In genomic region chr16:31199591-31199925, GRCm38 (mm10) we compare ENCODE assay signal across 8 mouse cellular contexts. TPM values are rescaled to one million over a fixed set of nuclear protein-coding genes. Genes with fewer than 3 reads are reported as not detected.
DNase-seq lines count a peak whose midpoint lies in the region; ATAC-seq and TF ChIP-seq lines count a peak whose summit lies in the region.

No protein-coding gene starts in this region.

- no peak for TF ChIP-seq CTCF in left cerebral cortex, adult 2 months (IDR thresholded peaks at IDR 0.05)

- no peaks in the 10 kb centered on the region for H3K9me3 ChIP-seq in embryonic facial prominence, embryonic 10.5 days
- no peaks in the 10 kb centered on the region for H3K9me3 ChIP-seq in kidney, embryonic 15.5 days (replicated peaks)
- H3K9me3 ChIP-seq in lung, embryonic 15.5 days, result no peaks in the 10 kb centered on the region

- intact Hi-C loops in left cerebral cortex, adult 2 months (cut with DNase I), result no loop called here

- WGBS in embryonic facial prominence, embryonic 10.5 days, result 18% methylated on average over 14 of the region's 14 CpGs
- WGBS in kidney, embryonic 15.5 days, result 9% methylated on average over 14 of the region's 14 CpGs
- WGBS in lung, embryonic 15.5 days, result 7% methylated on average over 14 of the region's 14 CpGs

- H3K36me3 ChIP-seq in embryonic facial prominence, embryonic 10.5 days (replicated peaks), result no peaks in the 10 kb centered on the region
- no peaks in the 10 kb centered on the region for H3K36me3 ChIP-seq in kidney, embryonic 15.5 days
- H3K36me3 ChIP-seq in lung, embryonic 15.5 days, result no peaks in the 10 kb centered on the region

- H3K4me1 ChIP-seq in embryonic facial prominence, embryonic 10.5 days, result peaks cover 26% of the 10 kb centered on the region
- H3K4me1 ChIP-seq in kidney, embryonic 15.5 days, result peaks cover 17% of the 10 kb centered on the region
- H3K4me1 ChIP-seq in lung, embryonic 15.5 days, result peaks cover 25% of the 10 kb centered on the region

- peak; percentile 27 to 47 for DNase-seq in left cerebral cortex, adult 2 months (ENCODE audit: extremely low spot score in 1 of 2, low spot score in 2 of 2)
- DNase-seq in left cerebral cortex, adult 11 months (ENCODE audit: low spot score), result no peak
- peak; percentile 62 for DNase-seq in embryonic facial prominence, embryonic 10.5 days (ENCODE audit: low spot score)
- peak; percentile 52 for DNase-seq in heart, adult 8-10 months (ENCODE audit: low spot score)
- peak; percentile 34 for DNase-seq in retina, embryonic 14.5 days (ENCODE audit: low spot score)
- DNase-seq in adipocyte (ENCODE audit: low spot score), result no peak

- H3K27ac ChIP-seq in left cerebral cortex, adult 2 months, result peak overlapping the region; percentile 99
- H3K27ac ChIP-seq in embryonic facial prominence, embryonic 10.5 days (replicated peaks), result peak overlapping the region; percentile 94; the same call in 1 of the 2 replicates
- peak overlapping the region; percentile 93 for H3K27ac ChIP-seq in kidney, embryonic 15.5 days
- peak overlapping the region; percentile 96 for H3K27ac ChIP-seq in lung, embryonic 15.5 days

- H3K4me2 ChIP-seq in kidney, embryonic 15.5 days, result peak overlapping the region; percentile 84
- peak overlapping the region; percentile 68 for H3K4me2 ChIP-seq in lung, embryonic 15.5 days

- peak overlapping the region; percentile 80 for H3K9ac ChIP-seq in kidney, embryonic 15.5 days
- H3K9ac ChIP-seq in lung, embryonic 15.5 days, result peak overlapping the region; percentile 96

- H3K4me3 ChIP-seq in left cerebral cortex, adult 2 months, result peak overlapping the region; percentile 72
- H3K4me3 ChIP-seq in embryonic facial prominence, embryonic 10.5 days, result peak overlapping the region; percentile 87
- H3K4me3 ChIP-seq in kidney, embryonic 15.5 days (replicated peaks), result peak overlapping the region; percentile 95
- peak overlapping the region; percentile 95 for H3K4me3 ChIP-seq in lung, embryonic 15.5 days

- ATAC-seq in kidney, embryonic 15.5 days (replicated peaks; ENCODE audit: low FRiP score), result no peak
- no peak for ATAC-seq in lung, embryonic 15.5 days (ENCODE audit: borderline replicate concordance, extremely low read depth, low FRiP score, low TSS enrichment)

- H3K27me3 ChIP-seq in embryonic facial prominence, embryonic 10.5 days (replicated peaks; ENCODE audit: low read depth, poor library complexity, severe bottlenecking), result no peaks in the 10 kb centered on the region
- H3K27me3 ChIP-seq in kidney, embryonic 15.5 days, result no peaks in the 10 kb centered on the region
- H3K27me3 ChIP-seq in lung, embryonic 15.5 days, result no peaks in the 10 kb centered on the region

RNA-seq across cellular contexts. Expression of gene Acap2, which starts 1.5 kb away (rescaled TPM):
- 100 to 1,000 TPM; 111 to 112 TPM for total RNA-seq in left cerebral cortex, adult 2 months (2021)
- polyA plus RNA-seq in embryonic facial prominence, embryonic 10.5 days (2016; fragmentation: Nextera tagmentation; extraction: Ambion mirVana), result 18.8 and 19.0 TPM in 2 replicates
- total RNA-seq in heart, adult 8-10 months (2022), result 10 to 100 TPM; 16.8 to 18.6 (median 17.4) TPM
- polyA plus RNA-seq in kidney, embryonic 15.5 days (2015; fragmentation: Nextera tagmentation; extraction: Ambion mirVana), result 17.6 and 17.7 TPM in 2 replicates
- 24.6 and 27.2 TPM in 2 replicates for polyA plus RNA-seq in lung, embryonic 15.5 days (2015; fragmentation: Nextera tagmentation; extraction: Ambion mirVana)

Comparison
In these comparisons a context has a peak if more than half of its experiments do, and no peak if none do; other contexts are left out.
1. DNase-seq: peak in left cerebral cortex, adult 2 months (2 of 2), embryonic facial prominence, embryonic 10.5 days (single experiment), heart, adult 8-10 months (single experiment) and retina, embryonic 14.5 days (single experiment); none in left cerebral cortex, adult 11 months (single experiment) and adipocyte (single experiment).
2. Peak in every context shown above with its lines, with median percentiles within 50 percentile points of each other: H3K27ac ChIP-seq and H3K4me3 ChIP-seq.